Mouse (Mus musculus) lung, embryonic 14.5 days (tissue): ENCODE results near the gene Elk4. TPM values are rescaled to one million over a fixed set of nuclear protein-coding genes. Genes with fewer than 3 reads are reported as not detected.

ENCODE experiments used
- ATAC-seq: fragments of 200-750 bp; cut with Nextera tagmentation; 2 replicates; pipeline ENCODE4 v1.8.0; 2017; ENCODE audit warnings: mild to moderate bottlenecking, moderate TSS enrichment, moderate library complexity; ENCODE audit not compliant: insufficient read depth
- DNase-seq: peaks from one replicate; pipeline ENCODE4 v3.0.0-alpha.2; 2015
- H3K27ac ChIP-seq: fragments of 300-500 bp; sonication (generic); 2 replicates; pipeline ENCODE4 v1.5.1; 2014; ENCODE audit warnings: low read depth, mild to moderate bottlenecking, moderate library complexity
- H3K27me3 ChIP-seq: fragments of 300-500 bp; sonication (generic); 2 replicates; pipeline ENCODE4 v1.6.1; 2014; ENCODE audit warnings: low read length, control low read depth; ENCODE audit not compliant: insufficient read depth
- H3K36me3 ChIP-seq: fragments of 300-500 bp; sonication (generic); 2 replicates; pipeline ENCODE4 v1.6.1; 2014; ENCODE audit warnings: control low read depth; ENCODE audit not compliant: insufficient read depth
- H3K4me1 ChIP-seq: fragments of 300-500 bp; sonication (generic); 2 replicates; pipeline ENCODE4 v1.6.1; 2014; ENCODE audit warnings: antibody characterized with exemption, control low read depth; ENCODE audit not compliant: insufficient read depth
- H3K4me2 ChIP-seq: fragments of 300-500 bp; sonication (generic); 2 replicates; pipeline ENCODE4 v1.6.1; 2014; ENCODE audit warnings: mild to moderate bottlenecking
- H3K4me3 ChIP-seq: fragments of 300-500 bp; sonication (generic); 2 replicates; pipeline ENCODE4 v1.5.1; 2014; ENCODE audit warnings: low read depth, low read length
- H3K9ac ChIP-seq: fragments of 300-500 bp; sonication (generic); 2 replicates; pipeline ENCODE4 v1.6.1; 2014
- H3K9me3 ChIP-seq: fragments of 300-500 bp; sonication (generic); 2 replicates; pipeline ENCODE4 v1.6.1; 2016; ENCODE audit warnings: low read depth, low read length, control low read depth
- CTCF ChIP-seq: IDR thresholded peaks from 2 replicates; pipeline ENCODE4 v1.5.1; 2016; ENCODE audit warnings: antibody characterized with exemption, low read depth
- WGBS: fragments of 180-500 bp; shearing (Covaris S2); extraction: QIAGEN DNeasy Blood & Tissue Kit; methylation state at CpG from one replicate; pipeline ENCODE4 v1.1.7; 2014; 5-methylcytosine and 5-hydroxymethylcytosine counted together
- polyA plus RNA-seq: library from polyadenylated mRNA; unstranded; fragments of >200 nt; fragmentation: Nextera tagmentation; extraction: Ambion mirVana; gene quantifications from 2 replicates; pipeline ENCODE4 v1.2.1, GENCODE M21; 2014

The Elk4 gene
- polyA plus RNA-seq, 1 experiment from 2014 or later: 41.3 TPM

DNA sequence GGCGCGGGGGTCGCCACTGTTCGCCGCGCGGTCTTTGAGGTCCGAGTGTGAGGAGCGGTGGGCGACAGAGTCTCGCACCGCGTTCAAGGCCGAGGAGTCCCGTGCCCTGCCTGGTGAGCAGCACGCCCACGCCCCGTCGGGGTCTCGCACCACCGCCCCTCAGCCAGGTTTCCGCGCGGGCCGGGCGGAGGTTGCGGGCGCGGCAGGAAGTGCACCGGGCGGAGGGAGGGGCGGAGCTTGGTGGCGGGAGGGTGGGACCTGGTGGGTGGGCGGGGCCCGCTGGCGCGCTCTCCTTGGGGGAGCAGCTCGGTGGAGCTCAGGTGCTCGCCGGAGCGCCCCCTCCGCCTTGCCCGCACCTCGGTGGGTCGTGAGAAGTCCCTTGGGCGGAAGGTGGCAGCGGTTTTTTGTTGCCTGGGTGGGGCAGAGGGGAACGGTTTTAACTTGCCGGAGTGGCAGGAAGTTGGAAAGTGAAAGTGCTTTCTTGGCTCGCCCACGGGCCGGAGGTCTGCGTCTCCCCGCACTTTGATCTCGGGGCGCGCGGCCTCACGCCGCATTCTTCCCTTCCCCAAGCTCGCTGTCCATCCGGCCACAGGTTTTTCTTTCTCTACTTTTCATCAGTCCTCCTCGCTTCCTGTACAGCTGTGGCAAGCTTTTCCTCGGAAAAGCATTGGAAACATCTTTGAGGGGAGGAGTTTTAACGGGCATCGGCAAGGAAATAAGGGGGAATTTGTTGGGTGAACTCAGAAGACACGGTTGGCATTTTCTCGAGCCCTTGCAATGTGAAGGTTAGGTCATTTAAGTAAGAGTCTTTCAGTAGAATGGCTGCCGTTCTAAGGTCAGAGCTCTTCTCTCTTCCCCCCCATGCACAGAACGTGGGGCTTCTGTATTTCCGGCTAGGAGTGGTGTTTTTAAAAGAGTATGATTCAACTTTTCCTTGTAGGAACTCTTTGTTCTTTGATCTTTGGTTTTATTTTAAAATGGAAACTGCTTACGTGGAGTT, 721 bp downstream of the Elk4 start:
- peak overlapping the region; percentile 100 for H3K27ac ChIP-seq
- H3K4me3 ChIP-seq: peak overlapping the region; percentile 86
- no peak for TF ChIP-seq CTCF
- H3K4me2 ChIP-seq: peak overlapping the region; percentile 90
- no peaks in the 10 kb centered on the region for H3K36me3 ChIP-seq
- peak; percentile 91 for ATAC-seq
- H3K9ac ChIP-seq: peak overlapping the region; percentile 97
- peaks cover 10% of the 10 kb centered on the region for H3K4me1 ChIP-seq
- no peaks in the 10 kb centered on the region for H3K27me3 ChIP-seq
- H3K9me3 ChIP-seq: no peaks in the 10 kb centered on the region
- WGBS: under 1% methylated on average over 67 of the region's 72 CpGs
- DNase-seq: peak; percentile 91

DNA sequence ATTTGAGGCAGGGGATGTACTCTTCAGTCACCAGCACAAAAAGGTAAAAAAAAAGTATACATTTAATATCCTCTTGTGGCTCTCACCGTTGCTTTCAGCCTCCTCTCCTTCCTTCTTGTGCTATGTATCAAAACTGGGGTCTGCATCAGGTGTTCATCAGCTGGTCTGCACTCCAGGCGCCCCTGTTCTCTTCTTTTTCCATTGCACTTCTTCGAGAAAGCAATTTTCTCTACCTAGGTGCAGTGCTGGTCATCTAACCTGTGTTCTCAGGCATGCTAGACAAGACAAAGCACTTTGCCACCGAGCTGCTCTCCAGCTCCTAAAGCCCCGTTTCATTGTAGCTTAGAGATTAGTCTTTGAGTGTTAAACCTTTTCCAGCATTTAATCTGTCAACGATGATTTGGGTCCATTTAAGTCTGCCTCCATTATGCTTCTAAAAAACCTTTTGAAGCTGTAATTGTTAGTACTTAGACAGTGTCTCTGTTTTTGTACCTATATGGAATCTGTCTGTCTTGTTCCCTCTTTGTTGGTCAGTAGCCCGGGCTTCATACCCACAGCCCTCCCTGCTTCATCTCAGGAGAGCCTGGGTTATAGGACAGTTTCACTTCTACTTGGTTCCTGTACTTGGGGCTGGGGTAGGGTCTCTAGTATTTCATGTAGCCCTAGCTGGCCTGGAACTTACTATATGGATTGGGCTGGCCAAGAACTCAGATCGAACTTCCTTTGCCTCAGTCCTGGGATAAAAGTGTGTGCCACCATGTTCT, 1.7 kb downstream of the Elk4 start:
- WGBS: 34% methylated on average over 8 of the region's 8 CpGs
- H3K27ac ChIP-seq: peak overlapping the region; percentile 100; the same call in 1 of the 2 replicates

GRCm38 (mm10) chr1:132010632-132011501, 3.5 kb downstream of the Elk4 start:
- Histone ChIP-seq H3K27me3 (no peaks in the 10 kb centered on the region), H3K9me3 (no peaks in the 10 kb centered on the region), H3K36me3 (peaks cover 18% of the 10 kb centered on the region), H3K4me2 (no peak overlapping the region), H3K4me1 (peaks cover 10% of the 10 kb centered on the region), H3K9ac (no peak overlapping the region), H3K4me3 (no peak overlapping the region), H3K27ac (no peak overlapping the region)
- ATAC-seq (no peak), DNase-seq (no peak)
- TF ChIP-seq CTCF: no peak
- 78% methylated on average over 17 of the region's 17 CpGs for WGBS

More for the DNA sequence above, 1.7 kb downstream of the Elk4 start:
- Histone ChIP-seq H3K9ac (peak overlapping the region; percentile 97), H3K4me1 (peaks cover 10% of the 10 kb centered on the region), H3K4me2 (peak overlapping the region; percentile 90), H3K27me3 (no peaks in the 10 kb centered on the region), H3K36me3 (peaks cover 2% of the 10 kb centered on the region; the same call in 1 of the 2 replicates), H3K9me3 (no peaks in the 10 kb centered on the region), H3K4me3 (peak overlapping the region; percentile 86)
- no peak for DNase-seq
- TF ChIP-seq CTCF: no peak
- ATAC-seq: no peak

DNA sequence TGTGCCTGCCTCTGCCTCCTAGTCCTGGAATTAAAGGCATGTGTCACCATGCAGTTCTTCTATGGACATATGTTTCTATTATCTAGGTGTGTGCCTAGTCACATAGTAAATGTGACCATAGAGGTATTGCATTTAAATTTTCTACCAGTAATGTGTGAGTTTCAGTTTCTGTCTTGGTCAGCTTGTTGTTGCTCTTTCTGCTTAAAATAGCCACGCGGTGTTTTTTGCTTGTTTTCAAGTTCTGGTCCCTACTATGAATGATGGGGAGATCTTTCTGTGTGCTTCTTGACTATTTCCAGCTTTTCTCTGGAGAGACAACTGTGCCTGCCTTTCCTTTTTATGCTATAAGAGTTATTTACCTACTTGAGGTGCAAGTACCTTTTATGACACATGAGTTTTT, 4.4 kb downstream of the Elk4 start:
- 75% methylated on average over 2 of the region's 2 CpGs for WGBS
- Histone ChIP-seq H3K4me2 (no peak overlapping the region), H3K36me3 (peaks cover 18% of the 10 kb centered on the region), H3K4me3 (no peak overlapping the region), H3K27ac (no peak overlapping the region), H3K9me3 (no peaks in the 10 kb centered on the region), H3K27me3 (no peaks in the 10 kb centered on the region), H3K4me1 (peaks cover 8% of the 10 kb centered on the region), H3K9ac (no peak overlapping the region)
- DNase-seq (no peak), ATAC-seq (no peak)
- TF ChIP-seq CTCF: no peak

GRCm38 (mm10) chr1:132012861-132013260, 5.5 kb downstream of the Elk4 start:
- WGBS: 80% methylated on average over 8 of the region's 8 CpGs
- DNase-seq: no peak
- Histone ChIP-seq H3K9ac (no peak overlapping the region), H3K4me2 (no peak overlapping the region), H3K36me3 (peaks cover 24% of the 10 kb centered on the region), H3K9me3 (no peaks in the 10 kb centered on the region), H3K27me3 (no peaks in the 10 kb centered on the region), H3K4me1 (peaks cover 7% of the 10 kb centered on the region; the same call in 1 of the 2 replicates), H3K4me3 (no peak overlapping the region), H3K27ac (no peak overlapping the region)
- ATAC-seq: no peak
- no peak for TF ChIP-seq CTCF

- H3K27ac ChIP-seq: no peak overlapping the region
- H3K4me1 ChIP-seq: peaks cover 1% of the 10 kb centered on the region; the same call in 1 of the 2 replicates
- H3K4me2 ChIP-seq: no peak overlapping the region
- WGBS: 78% methylated on average over 1 of the region's 1 CpGs
- ATAC-seq: no peak
- H3K4me3 ChIP-seq: no peak overlapping the region
- H3K27me3 ChIP-seq: no peaks in the 10 kb centered on the region
- peaks cover 43% of the 10 kb centered on the region for H3K36me3 ChIP-seq
- DNase-seq: no peak
- peak; percentile 31 for TF ChIP-seq CTCF
- no peaks in the 10 kb centered on the region for H3K9me3 ChIP-seq
- H3K9ac ChIP-seq: no peak overlapping the region
Observed at GRCm38 (mm10) chr1:132014800-132015199, 7.4 kb downstream of the Elk4 start.
